Mouse (Mus musculus): Measurements from ENCODE around the gene Mphosph6. TPM values are rescaled to one million over a fixed set of nuclear protein-coding genes. Genes with fewer than 3 reads are reported as not detected.

Gene Mphosph6
- polyA plus RNA-seq, 1 experiment from 2014 or later, result 70.6 TPM

- no peak for ATAC-seq (ENCODE audit: low FRiP score, low TSS enrichment)
- Histone ChIP-seq H3K27ac (ENCODE audit: low read depth, low read length) (no peak overlapping the region), H3K9ac (ENCODE audit: low read depth, low read length) (no peak overlapping the region), H3K36me3 (ENCODE audit: control insufficient read depth, insufficient read depth, low read length) (no peaks in the 10 kb centered on the region), H3K4me2 (replicated peaks; ENCODE audit: low read depth, low read length) (no peak overlapping the region), H3K4me3 (ENCODE audit: low read length) (no peak overlapping the region), H3K4me1 (ENCODE audit: control insufficient read depth, insufficient read depth, low read length) (no peaks in the 10 kb centered on the region), H3K9me3 (ENCODE audit: control insufficient read depth, low read length) (no peaks in the 10 kb centered on the region), H3K27me3 (ENCODE audit: control insufficient read depth, insufficient read depth, low read length) (no peaks in the 10 kb centered on the region)
- WGBS, result 37% methylated on average over 2 of the region's 2 CpGs
Measured at GRCm38 (mm10) chr8:117749436-117749835, 52.3 kb downstream of the Mphosph6 start.

GRCm38 (mm10) chr8:117747886-117748730 is 53.6 kb downstream of the Mphosph6 start:
- Histone ChIP-seq H3K9me3 (ENCODE audit: control insufficient read depth, low read length) (no peaks in the 10 kb centered on the region), H3K4me3 (ENCODE audit: low read length) (no peak overlapping the region), H3K9ac (ENCODE audit: low read depth, low read length) (no peak overlapping the region), H3K27ac (ENCODE audit: low read depth, low read length) (no peak overlapping the region; the same call in 1 of the 2 replicates), H3K4me1 (ENCODE audit: control insufficient read depth, insufficient read depth, low read length) (no peaks in the 10 kb centered on the region), H3K36me3 (ENCODE audit: control insufficient read depth, insufficient read depth, low read length) (no peaks in the 10 kb centered on the region), H3K4me2 (replicated peaks; ENCODE audit: low read depth, low read length) (no peak overlapping the region), H3K27me3 (ENCODE audit: control insufficient read depth, insufficient read depth, low read length) (no peaks in the 10 kb centered on the region)
- 69% methylated on average over 8 of the region's 9 CpGs for WGBS
- peak; percentile 52 for ATAC-seq (ENCODE audit: low FRiP score, low TSS enrichment)

DNA sequence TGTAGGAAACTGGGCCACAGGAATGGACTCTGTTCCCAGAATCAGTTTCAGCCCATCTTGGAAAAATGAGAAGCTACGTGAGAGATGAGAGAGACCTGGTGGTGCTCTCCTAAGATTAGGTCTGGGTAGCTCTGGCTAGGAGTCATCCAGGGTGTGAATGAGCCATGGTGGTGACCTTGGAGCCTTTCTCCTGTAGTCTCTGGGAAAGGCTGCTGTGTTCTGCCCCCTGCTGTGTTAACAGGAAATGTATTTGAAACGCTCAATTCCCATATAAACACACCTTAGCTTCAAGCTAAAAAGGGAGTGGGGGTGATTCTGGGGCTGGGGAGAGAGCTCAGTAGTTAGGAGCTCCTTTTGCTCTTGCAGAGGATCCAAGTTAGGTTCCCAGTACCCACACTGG is 54.3 kb downstream of the Mphosph6 start:
- Histone ChIP-seq H3K36me3 (ENCODE audit: control insufficient read depth, insufficient read depth, low read length) (no peaks in the 10 kb centered on the region), H3K4me3 (ENCODE audit: low read length) (no peak overlapping the region), H3K27ac (ENCODE audit: low read depth, low read length) (no peak overlapping the region), H3K27me3 (ENCODE audit: control insufficient read depth, insufficient read depth, low read length) (no peaks in the 10 kb centered on the region), H3K9me3 (ENCODE audit: control insufficient read depth, low read length) (no peaks in the 10 kb centered on the region), H3K9ac (ENCODE audit: low read depth, low read length) (no peak overlapping the region), H3K4me2 (replicated peaks; ENCODE audit: low read depth, low read length) (no peak overlapping the region), H3K4me1 (ENCODE audit: control insufficient read depth, insufficient read depth, low read length) (no peaks in the 10 kb centered on the region)
- WGBS, result 52% methylated on average over 2 of the region's 2 CpGs
- ATAC-seq (ENCODE audit: low FRiP score, low TSS enrichment), result no peak

DNA sequence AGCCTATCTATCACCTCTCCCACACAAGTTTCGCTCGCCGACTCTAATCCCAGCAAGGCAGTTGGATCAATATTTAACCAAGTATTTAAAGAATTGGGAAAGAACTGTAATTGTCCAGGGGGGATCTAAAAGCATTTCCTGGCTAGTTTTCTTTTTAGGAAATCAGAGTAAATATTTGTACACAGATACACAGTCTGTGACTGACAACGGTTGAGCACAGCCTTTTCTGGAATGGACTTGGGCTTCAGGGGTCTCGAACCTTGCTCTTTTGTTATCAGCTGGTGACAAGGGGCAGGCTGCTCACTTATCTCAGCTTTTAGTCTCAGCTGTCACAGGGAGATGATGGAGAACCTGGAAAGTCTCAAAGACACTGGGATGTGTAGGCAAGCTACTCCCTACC is 55.1 kb downstream of the Mphosph6 start:
- Histone ChIP-seq H3K4me3 (ENCODE audit: low read length) (no peak overlapping the region), H3K36me3 (ENCODE audit: control insufficient read depth, insufficient read depth, low read length) (no peaks in the 10 kb centered on the region), H3K9me3 (ENCODE audit: control insufficient read depth, low read length) (no peaks in the 10 kb centered on the region), H3K4me2 (replicated peaks; ENCODE audit: low read depth, low read length) (no peak overlapping the region), H3K27ac (ENCODE audit: low read depth, low read length) (no peak overlapping the region), H3K4me1 (ENCODE audit: control insufficient read depth, insufficient read depth, low read length) (no peaks in the 10 kb centered on the region), H3K9ac (ENCODE audit: low read depth, low read length) (no peak overlapping the region), H3K27me3 (ENCODE audit: control insufficient read depth, insufficient read depth, low read length) (no peaks in the 10 kb centered on the region)
- ATAC-seq (ENCODE audit: low FRiP score, low TSS enrichment), result no peak
- WGBS, result 89% methylated on average over 5 of the region's 5 CpGs

- Histone ChIP-seq H3K27ac (ENCODE audit: low read depth, low read length) (no peak overlapping the region), H3K9ac (ENCODE audit: low read depth, low read length) (no peak overlapping the region)
Measured at GRCm38 (mm10) chr8:117742431-117743012, 59.2 kb downstream of the Mphosph6 start.

More at GRCm38 (mm10) chr8:117742431-117743012, 59.2 kb downstream of the Mphosph6 start:
- WGBS, result 79% methylated on average over 15 of the region's 15 CpGs
- H3K27me3 ChIP-seq (ENCODE audit: control insufficient read depth, insufficient read depth, low read length), result no peaks in the 10 kb centered on the region
- no peaks in the 10 kb centered on the region for H3K4me1 ChIP-seq (ENCODE audit: control insufficient read depth, insufficient read depth, low read length)
- no peaks in the 10 kb centered on the region for H3K9me3 ChIP-seq (ENCODE audit: control insufficient read depth, low read length)
- H3K4me3 ChIP-seq (ENCODE audit: low read length), result no peak overlapping the region
- H3K36me3 ChIP-seq (ENCODE audit: control insufficient read depth, insufficient read depth, low read length), result no peaks in the 10 kb centered on the region
- no peak overlapping the region for H3K4me2 ChIP-seq (replicated peaks; ENCODE audit: low read depth, low read length)
- ATAC-seq (ENCODE audit: low FRiP score, low TSS enrichment), result no peak

Other genes starting within 250 kb of the Mphosph6 start
- gene Sdr42e1, start 128.3 kb downstream of the Mphosph6 start, polyA plus RNA-seq (2014; fragmentation: Nextera tagmentation; extraction: Ambion mirVana), result 1.5 and 2.1 TPM in 2 replicates
- 0.34 TPM in 1 of 2 replicates, not detected in the other for gene Hsd17b2, start 100.0 kb downstream of the Mphosph6 start, polyA plus RNA-seq (2014; fragmentation: Nextera tagmentation; extraction: Ambion mirVana)